Mouse (Mus musculus) myocyte (in vitro differentiated cells): ENCODE measurements around the gene Gm5737. TPM values are rescaled to one million over a fixed set of nuclear protein-coding genes. Genes with fewer than 3 reads are reported as not detected.

Source experiments
- H3K27me3 ChIP-seq: one replicate; pipeline ENCODE4 v1.6.1; 2011; ENCODE audit not compliant: control insufficient read depth, insufficient read depth, insufficient read length
- H3K36me3 ChIP-seq: one replicate; pipeline ENCODE4 v1.6.1; 2011; ENCODE audit not compliant: control insufficient read depth, insufficient read depth
- H3K4me2 ChIP-seq: one replicate; pipeline ENCODE4 v1.6.1; 2011; ENCODE audit warnings: low read depth, control low read depth
- H3K4me3 ChIP-seq: one replicate; pipeline ENCODE4 v1.5.1; 2011; ENCODE audit warnings: mild to moderate bottlenecking, control low read depth, moderate library complexity
- H3K79me2 ChIP-seq: one replicate; pipeline ENCODE4 v1.6.1; 2011; ENCODE audit not compliant: control insufficient read depth, insufficient read depth
- H3ac ChIP-seq: one replicate; pipeline ENCODE4 v1.6.1; 2011; ENCODE audit not compliant: control insufficient read depth, insufficient read length
- CEBPB ChIP-seq: IDR thresholded peaks from 2 replicates; pipeline ENCODE4 v1.6.1; 2011; ENCODE audit warnings: mild to moderate bottlenecking, moderate library complexity; ENCODE audit not compliant: poor library complexity, insufficient read depth, severe bottlenecking
- E2F4 ChIP-seq: IDR thresholded peaks from one replicate; pipeline ENCODE4 v1.6.1; 2011; ENCODE audit warnings: mild to moderate bottlenecking, control low read depth, moderate library complexity; ENCODE audit not compliant: insufficient read depth
- MAX ChIP-seq: IDR thresholded peaks from one replicate; pipeline ENCODE4 v1.6.1; 2011; ENCODE audit warnings: low read depth, mild to moderate bottlenecking, control low read depth
- MYOD1 ChIP-seq, 3 experiments: IDR thresholded peaks; one replicate each; pipeline ENCODE4 v1.6.1; 2011; ENCODE audit warnings: control low read depth in 2 of 3, low read depth in 2 of 3, mild to moderate bottlenecking in 2 of 3, moderate library complexity in 1 of 3; ENCODE audit not compliant: insufficient read length in 2 of 3, control insufficient read depth in 1 of 3
- MYOG ChIP-seq, 3 experiments: IDR thresholded peaks; one replicate each; pipeline ENCODE4 v1.6.1; 2011; ENCODE audit warnings: control low read depth in 2 of 3, low read depth in 2 of 3, mild to moderate bottlenecking in 2 of 3; ENCODE audit not compliant: insufficient read length in 2 of 3, control insufficient read depth in 1 of 3, insufficient read depth in 1 of 3
- POLR2A ChIP-seq: IDR thresholded peaks from one replicate; pipeline ENCODE4 v1.6.1; 2011; ENCODE audit warnings: low read depth, mild to moderate bottlenecking, control low read depth, moderate library complexity; ENCODE audit not compliant: insufficient read length
- POLR2AphosphoS2 ChIP-seq: IDR thresholded peaks from one replicate; pipeline ENCODE4 v1.6.1; 2011; ENCODE audit warnings: low read depth, control low read depth; ENCODE audit not compliant: insufficient read length
- REST ChIP-seq: IDR thresholded peaks from one replicate; pipeline ENCODE4 v1.6.1; 2011; ENCODE audit warnings: mild to moderate bottlenecking, control low read depth, moderate library complexity; ENCODE audit not compliant: insufficient read depth, insufficient read length
- SRF ChIP-seq: IDR thresholded peaks from one replicate; pipeline ENCODE4 v1.6.1; 2011; ENCODE audit warnings: low read depth; ENCODE audit not compliant: control insufficient read depth, insufficient read length
- TCF12 ChIP-seq: IDR thresholded peaks from one replicate; pipeline ENCODE4 v1.6.1; 2011; ENCODE audit warnings: mild to moderate bottlenecking, control low read depth; ENCODE audit not compliant: poor library complexity, insufficient read depth, severe bottlenecking
- TCF3 ChIP-seq: IDR thresholded peaks from one replicate; pipeline ENCODE4 v1.6.1; 2011; ENCODE audit warnings: low read depth, control low read depth; ENCODE audit not compliant: insufficient read length
- USF1 ChIP-seq: IDR thresholded peaks from one replicate; pipeline ENCODE4 v1.6.1; 2011; ENCODE audit warnings: low read depth, mild to moderate bottlenecking, control low read depth, moderate library complexity
- polyA plus RNA-seq: library from polyadenylated mRNA; unstranded; fragments of >200 nt; fragmentation: generic; extraction: Trizol; gene quantifications from one replicate; pipeline ENCODE4 v1.2.1, GENCODE M21; 2012; ENCODE audit warnings: missing spikeins

Gm5737 gene
- polyA plus RNA-seq, 1 experiment: not detected

- H3ac ChIP-seq: no peak overlapping the region
- H3K27me3 ChIP-seq: no peaks in the 10 kb centered on the region
- TF ChIP-seq MYOG (IDR thresholded peaks at IDR 0.05; ENCODE audit: control insufficient read depth in 1 of 3, insufficient read depth in 1 of 3, insufficient read length in 2 of 3, low read depth in 2 of 3) (no peak), USF1 (peak; percentile 92), POLR2A (peak; percentile 34), REST (no peak)
- H3K4me3 ChIP-seq: peak overlapping the region; percentile 64
- no peaks in the 10 kb centered on the region for H3K36me3 ChIP-seq
- H3K79me2 ChIP-seq: no peaks in the 10 kb centered on the region
- H3K4me2 ChIP-seq: peak overlapping the region; percentile 86
Observed at GRCm38 (mm10) chr7:120834863-120835372, 22.8 kb downstream of the Gm5737 start.

GRCm38 (mm10) chr7:120835449-120836359 lies 23.5 kb downstream of the Gm5737 start:
- Histone ChIP-seq H3K79me2 (no peaks in the 10 kb centered on the region), H3K4me3 (peak overlapping the region; percentile 64), H3ac (no peak overlapping the region), H3K36me3 (no peaks in the 10 kb centered on the region), H3K4me2 (peak overlapping the region; percentile 86), H3K27me3 (no peaks in the 10 kb centered on the region)
- no peak for TF ChIP-seq USF1
- no peak for TF ChIP-seq TCF12
- no peak for TF ChIP-seq MAX
- TF ChIP-seq POLR2AphosphoS2: peak; percentile 73
- TF ChIP-seq MYOD1 (IDR thresholded peaks at IDR 0.05; ENCODE audit: control insufficient read depth in 1 of 3, insufficient read length in 2 of 3, low read depth in 2 of 3): peak in 1 of 3 experiments; percentile 10
- TF ChIP-seq TCF3: no peak
- peak; percentile 77 for TF ChIP-seq POLR2A
- no peak for TF ChIP-seq REST
- TF ChIP-seq SRF: no peak
- no peak for TF ChIP-seq MYOG (IDR thresholded peaks at IDR 0.05; ENCODE audit: control insufficient read depth in 1 of 3, insufficient read depth in 1 of 3, insufficient read length in 2 of 3, low read depth in 2 of 3)
- peak; percentile 55 for TF ChIP-seq E2F4
- TF ChIP-seq CEBPB: no peak

- H3K36me3 ChIP-seq: no peaks in the 10 kb centered on the region
- no peak for TF ChIP-seq MAX
- TF ChIP-seq POLR2AphosphoS2: no peak
- no peak for TF ChIP-seq TCF12
- no peak for TF ChIP-seq REST
- TF ChIP-seq SRF: no peak
- no peak for TF ChIP-seq E2F4
- TF ChIP-seq TCF3: no peak
- no peak for TF ChIP-seq CEBPB
- no peak for TF ChIP-seq MYOG (IDR thresholded peaks at IDR 0.05; ENCODE audit: control insufficient read depth in 1 of 3, insufficient read depth in 1 of 3, insufficient read length in 2 of 3, low read depth in 2 of 3)
- TF ChIP-seq POLR2A: no peak
- no peak for TF ChIP-seq USF1
- no peak for TF ChIP-seq MYOD1 (IDR thresholded peaks at IDR 0.05; ENCODE audit: control insufficient read depth in 1 of 3, insufficient read length in 2 of 3, low read depth in 2 of 3)
- no peaks in the 10 kb centered on the region for H3K27me3 ChIP-seq
- peak overlapping the region; percentile 64 for H3K4me3 ChIP-seq
- no peak overlapping the region for H3ac ChIP-seq
- H3K79me2 ChIP-seq: no peaks in the 10 kb centered on the region
- H3K4me2 ChIP-seq: peak overlapping the region; percentile 80
Observed at GRCm38 (mm10) chr7:120836361-120836760, 24.2 kb downstream of the Gm5737 start.

- no peaks in the 10 kb centered on the region for H3K36me3 ChIP-seq
- no peak for TF ChIP-seq USF1
- TF ChIP-seq TCF3: no peak
- TF ChIP-seq MYOD1 (IDR thresholded peaks at IDR 0.05; ENCODE audit: control insufficient read depth in 1 of 3, insufficient read length in 2 of 3, low read depth in 2 of 3): no peak
- TF ChIP-seq MAX: no peak
- no peak for TF ChIP-seq SRF
- TF ChIP-seq POLR2AphosphoS2: no peak
- no peak for TF ChIP-seq POLR2A
- no peak for TF ChIP-seq CEBPB
- TF ChIP-seq MYOG (IDR thresholded peaks at IDR 0.05; ENCODE audit: control insufficient read depth in 1 of 3, insufficient read depth in 1 of 3, insufficient read length in 2 of 3, low read depth in 2 of 3): no peak
Observed at GRCm38 (mm10) chr7:120838436-120839160, 26.4 kb downstream of the Gm5737 start.

More at GRCm38 (mm10) chr7:120838436-120839160, 26.4 kb downstream of the Gm5737 start:
- H3K4me3 ChIP-seq: no peak overlapping the region
- H3K27me3 ChIP-seq: no peaks in the 10 kb centered on the region
- no peak overlapping the region for H3ac ChIP-seq
- H3K79me2 ChIP-seq: no peaks in the 10 kb centered on the region
- no peak overlapping the region for H3K4me2 ChIP-seq
